Mouse (Mus musculus) frontal cortex, postnatal 25 days (tissue): Measurements from ENCODE around the gene Syngap1.
"Not testable (repeated sequence)": the region's sequence is repeated elsewhere in the genome, so short reads cannot be mapped to it uniquely, and the experiment has no call there.

Experiments used
- DNase-seq, 2 experiments: peaks; one replicate each; pipeline ENCODE4 v3.0.0; 2022; ENCODE audit warnings: low spot score in 2 of 2

The Syngap1 gene

DNA sequence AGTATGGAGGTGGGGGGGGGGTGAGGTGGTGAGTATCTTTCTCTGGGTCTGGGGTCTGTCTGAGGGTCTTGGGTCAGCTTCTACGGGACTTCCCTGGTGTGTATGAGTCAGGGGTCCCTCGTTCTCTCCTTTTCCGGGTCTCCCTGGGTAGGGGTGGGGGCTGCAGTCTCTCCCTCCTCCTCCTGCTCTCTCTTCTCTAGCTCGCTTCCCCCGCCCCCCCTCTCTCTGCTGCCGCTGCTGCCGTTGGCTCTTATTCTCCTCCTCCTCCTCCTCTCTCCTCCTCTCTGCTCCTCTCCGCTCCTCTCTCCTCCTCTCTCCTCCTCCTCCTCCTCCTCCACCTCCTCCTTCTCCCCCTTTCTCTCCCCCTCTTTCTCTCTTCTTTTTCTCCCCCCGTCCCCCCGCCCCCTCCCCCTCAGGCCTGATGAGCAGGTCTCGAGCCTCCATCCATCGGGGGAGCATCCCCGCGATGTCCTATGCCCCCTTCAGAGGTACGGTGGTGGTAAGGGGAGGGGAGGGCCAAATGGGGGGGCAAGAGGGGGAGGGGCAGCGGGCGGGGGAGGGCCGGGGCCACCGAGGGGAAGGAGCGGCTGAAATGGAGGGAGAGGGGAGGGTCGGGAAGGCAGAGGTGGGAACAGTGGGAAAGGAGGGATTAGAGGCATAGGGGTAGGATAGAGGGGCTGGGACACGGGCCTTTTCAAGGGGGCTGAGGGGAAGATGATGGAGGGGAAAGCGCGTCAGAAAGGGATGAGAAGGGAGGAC, at the start of gene Syngap1:
TSS of gene Syngap1 (plus strand) at position 223 of the 759 bp plus-strand sequence.
- no peak for DNase-seq

DNA sequence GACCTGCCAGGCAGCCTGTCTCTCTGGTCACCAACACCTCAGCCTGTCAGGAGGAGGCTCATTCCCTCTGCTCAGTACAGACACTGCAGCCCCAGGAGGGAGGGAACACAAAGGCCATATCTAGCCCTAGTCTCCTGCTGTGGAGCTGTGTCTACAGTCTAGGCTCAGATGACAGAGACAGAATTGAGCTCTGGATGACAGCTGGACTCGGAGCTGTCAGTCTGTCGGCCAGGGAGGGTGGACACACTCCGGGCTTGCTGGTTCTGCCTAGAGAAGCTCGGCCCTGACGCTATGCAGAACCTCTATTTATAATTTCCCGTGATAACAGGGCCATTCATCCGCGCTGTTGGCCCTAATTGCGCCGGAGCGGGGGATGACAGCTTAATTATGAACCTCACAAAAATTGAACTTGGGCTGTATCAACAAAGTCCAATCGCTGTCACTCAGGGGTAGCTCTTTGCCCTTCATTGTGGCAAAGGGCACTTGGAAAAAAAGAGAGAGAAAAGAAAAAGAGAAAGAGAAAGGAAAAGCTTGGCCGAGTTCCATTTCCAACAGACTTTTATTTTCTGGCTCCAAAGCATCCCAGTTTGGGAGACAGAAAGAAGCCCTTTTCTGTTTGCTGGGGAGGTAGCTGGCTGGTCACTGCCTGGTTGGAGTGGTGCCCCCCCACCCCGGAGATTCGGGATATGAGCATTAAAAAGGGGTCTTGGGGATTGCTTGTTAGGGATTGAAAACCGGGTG, 48.2 kb upstream of the Syngap1 start:
- DNase-seq = no peak

DNA sequence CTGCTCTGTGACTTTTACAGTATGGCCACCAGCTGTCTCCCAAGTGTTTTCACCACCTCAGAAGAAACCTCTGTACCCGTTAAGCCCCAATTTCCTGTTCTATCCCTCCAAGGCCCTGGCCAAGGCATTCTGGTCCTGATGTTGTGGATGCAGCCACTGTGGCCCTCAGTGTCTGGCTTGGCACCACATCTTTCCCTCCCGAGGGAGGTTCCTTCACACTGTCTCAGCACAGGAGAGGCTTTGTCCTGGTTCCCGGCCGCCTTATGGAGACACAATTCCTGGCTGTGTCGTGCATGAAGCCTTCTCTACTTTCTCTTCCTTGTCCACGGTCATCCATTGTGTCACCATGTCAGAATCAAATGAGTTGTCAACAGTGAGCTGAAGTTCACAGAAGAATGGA, 47.6 kb upstream of the Syngap1 start:
- no peak for DNase-seq

DNA sequence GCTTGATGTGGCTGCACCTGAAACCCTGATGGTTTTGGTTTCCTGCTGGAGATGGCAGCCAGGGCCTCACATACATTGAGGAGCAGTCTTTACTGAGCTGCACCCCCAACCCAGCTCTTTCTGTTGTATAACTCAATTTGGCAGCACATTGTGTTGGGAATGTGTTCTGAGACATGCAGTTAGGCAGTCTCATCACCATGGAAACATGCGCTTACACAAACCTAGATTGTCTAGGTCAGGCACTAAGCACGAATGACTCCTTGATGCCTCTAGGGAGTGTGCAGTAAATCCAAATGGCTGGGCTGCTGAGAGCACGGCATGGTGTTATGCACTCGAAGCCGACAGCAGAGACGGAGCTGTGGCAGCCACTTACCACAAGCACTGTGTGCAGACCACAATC, 46.7 kb upstream of the Syngap1 start:
- no peak for DNase-seq

DNA sequence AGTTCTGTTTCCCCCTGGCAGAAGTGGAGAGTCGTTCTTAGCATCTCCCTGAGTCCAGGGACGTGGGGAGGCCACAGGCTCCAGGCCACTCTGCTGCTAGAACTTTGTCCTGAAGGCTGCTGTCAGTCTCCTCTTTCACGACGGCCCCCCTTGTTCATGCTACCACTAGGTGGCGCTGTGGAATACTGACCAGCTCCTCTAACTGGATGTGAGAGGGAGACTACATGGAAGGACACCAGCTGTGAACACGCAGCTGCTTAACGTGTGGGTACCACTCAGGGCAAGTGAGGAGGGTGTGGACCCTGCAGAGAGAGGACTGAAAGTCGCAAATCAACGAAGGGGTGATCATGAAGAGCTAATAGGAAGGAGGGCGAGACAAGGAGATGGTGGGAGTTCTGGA, 45.5 kb upstream of the Syngap1 start:
- DNase-seq = no peak

DNA sequence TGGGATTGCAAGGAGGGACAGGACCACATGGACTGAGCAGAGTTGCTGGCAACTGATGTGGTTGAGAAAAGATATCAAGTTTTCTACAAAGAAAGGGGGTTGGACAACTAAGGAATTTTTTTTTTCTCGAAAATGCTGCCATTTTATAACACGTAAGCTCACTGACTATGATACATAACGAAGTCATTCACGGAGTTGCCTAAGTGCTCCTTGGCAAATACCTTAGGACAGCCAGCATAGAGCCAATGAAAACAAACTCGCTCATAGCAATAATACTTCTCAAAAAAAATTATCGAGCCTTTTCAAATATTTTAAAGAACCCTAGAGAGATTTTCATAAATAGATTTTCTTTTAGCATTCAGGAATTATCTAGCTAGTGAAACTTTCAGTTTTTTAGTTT, 40.1 kb upstream of the Syngap1 start:
- DNase-seq = no peak

DNA sequence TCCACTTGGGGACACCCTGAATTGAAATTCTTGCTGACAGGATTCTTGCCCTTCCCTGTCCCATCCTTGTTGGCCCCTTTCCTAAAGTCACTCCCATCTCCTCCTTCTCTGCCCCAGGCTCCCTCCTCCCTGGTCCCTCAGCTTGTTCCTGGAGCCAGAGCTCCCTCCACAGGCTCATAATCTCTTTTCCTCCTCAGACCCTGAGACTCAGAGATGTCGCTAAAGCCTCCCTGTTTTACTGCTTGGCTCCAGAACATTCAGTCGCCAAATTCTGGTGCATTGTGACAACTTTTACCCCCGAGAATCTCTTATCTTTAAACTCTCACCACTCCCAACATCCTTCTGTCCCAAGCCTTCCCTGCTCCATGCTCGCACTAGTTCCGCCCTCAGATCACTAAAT, 36.7 kb upstream of the Syngap1 start:
- DNase-seq = no peak

DNA sequence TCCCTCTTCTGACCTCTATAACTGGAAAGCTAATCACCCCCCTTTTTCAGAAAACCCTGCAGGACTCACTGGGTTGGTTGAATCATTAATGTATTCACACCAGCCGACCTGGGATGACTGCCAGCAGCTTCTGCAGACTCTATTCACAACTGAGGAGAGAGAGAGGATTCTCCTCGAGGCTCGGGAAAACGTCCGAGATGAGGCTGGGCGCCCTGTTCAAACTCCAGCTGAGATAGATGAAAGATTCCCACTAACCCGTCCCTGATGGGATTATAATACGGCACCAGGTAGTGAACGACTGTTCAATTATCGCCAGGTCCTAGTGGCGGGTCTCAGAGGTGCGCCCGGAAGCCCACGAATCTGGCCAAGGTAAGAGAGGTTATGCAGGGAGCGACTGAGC, 33.5 kb upstream of the Syngap1 start:
- not testable (repeated sequence) for DNase-seq

DNA sequence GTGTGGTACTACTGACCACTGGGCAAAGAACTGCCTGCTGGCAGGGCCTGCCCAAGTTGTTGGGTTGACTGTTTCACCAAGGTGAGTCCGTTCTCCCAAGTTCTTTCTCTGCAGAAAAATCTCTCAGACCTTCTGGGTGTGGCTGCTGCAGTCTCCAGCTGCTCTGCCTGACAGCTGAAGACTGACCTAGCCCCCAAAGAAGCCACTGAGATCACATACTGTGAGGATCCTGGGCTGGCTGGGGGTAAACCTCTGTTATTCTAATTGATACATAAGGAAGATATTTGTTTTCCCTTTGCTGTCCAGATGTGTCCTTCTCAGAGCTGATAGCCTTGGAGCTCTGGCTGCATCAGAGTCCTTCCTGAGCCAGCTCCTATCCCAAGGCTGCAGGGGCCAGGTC, 25.8 kb upstream of the Syngap1 start:
- DNase-seq = no peak

DNA sequence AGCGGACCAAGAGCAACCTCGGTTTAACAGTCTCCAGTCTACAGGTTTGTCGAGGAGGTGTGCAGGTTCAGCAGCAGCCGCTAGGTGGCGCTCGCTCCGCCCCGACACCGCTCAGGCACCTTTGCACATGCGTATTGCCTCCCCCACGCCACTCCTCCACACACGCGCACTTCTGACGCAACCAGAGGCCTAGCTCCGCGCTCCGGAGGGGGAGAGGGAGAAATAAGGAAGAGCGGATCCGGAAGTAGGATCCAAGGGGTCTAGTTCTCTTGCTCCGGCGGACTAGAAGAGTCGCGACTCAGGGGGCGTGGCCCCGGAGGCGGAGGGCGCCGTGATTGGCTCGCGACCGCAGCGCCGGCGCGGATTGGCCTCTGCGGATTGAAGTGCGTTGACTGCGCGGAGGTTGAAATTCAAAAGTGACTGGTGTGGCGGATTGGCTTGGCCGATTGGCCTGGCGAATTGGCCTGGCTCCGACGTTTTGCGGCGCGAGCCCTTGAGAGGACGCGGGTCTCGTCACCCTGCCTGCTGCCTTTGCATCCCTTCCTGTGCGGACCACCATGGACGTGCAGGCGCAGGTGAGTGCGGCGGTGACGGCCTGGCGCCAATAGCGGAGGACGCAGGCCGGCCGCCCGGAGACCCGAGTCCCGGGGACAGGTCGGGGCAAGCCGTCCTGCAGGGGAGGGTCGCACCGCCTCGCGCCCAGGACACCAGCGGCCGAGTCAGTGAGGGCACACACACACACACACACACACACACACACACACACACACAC, 24.2 kb upstream of the Syngap1 start, which contains the start of gene Kifc5b:
TSS of gene Kifc5b (plus strand) at position 381 of the 772 bp plus-strand sequence.
- DNase-seq = peak; percentile 100

DNA sequence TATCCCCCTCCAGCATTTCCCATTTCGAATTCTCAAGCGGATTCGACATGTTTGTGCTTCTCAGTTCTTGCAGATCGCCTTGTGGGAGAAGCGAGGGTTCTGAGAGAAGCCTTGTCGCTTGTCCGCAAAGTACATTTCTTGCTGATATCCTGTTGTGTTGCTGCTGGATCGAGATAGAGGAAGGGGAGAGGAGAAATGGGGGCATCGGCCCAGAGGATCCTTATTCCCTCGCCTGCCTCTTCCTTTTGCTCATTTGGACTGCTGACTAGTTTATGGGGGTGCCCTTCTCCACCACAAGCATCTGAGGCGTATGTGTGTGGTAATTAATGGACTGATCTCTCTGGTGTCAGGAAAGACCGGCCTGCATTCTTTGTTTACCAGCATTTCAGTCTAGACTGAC, 23.5 kb upstream of the Syngap1 start:
- not testable (repeated sequence) for DNase-seq

DNA sequence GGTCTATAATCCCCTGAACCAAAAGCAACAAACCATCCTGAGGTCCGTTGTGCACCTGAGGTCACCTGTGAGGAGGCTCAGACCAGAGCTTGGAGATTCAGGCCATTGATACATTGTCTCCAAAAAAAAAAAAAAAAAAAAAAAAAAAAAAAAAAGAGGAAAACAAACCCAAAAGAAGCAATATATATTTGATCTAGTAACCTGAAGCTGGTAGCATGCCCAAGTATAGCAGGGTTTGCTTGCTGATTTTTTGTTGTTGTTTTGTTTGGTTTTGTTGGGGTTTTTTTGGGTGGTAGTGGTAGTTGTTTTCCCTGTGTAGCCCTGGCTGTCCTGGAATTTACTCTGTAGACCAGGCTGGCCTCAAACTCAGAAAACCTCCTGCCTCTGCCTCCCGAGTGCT, 22.7 kb upstream of the Syngap1 start:
- no peak for DNase-seq

DNA sequence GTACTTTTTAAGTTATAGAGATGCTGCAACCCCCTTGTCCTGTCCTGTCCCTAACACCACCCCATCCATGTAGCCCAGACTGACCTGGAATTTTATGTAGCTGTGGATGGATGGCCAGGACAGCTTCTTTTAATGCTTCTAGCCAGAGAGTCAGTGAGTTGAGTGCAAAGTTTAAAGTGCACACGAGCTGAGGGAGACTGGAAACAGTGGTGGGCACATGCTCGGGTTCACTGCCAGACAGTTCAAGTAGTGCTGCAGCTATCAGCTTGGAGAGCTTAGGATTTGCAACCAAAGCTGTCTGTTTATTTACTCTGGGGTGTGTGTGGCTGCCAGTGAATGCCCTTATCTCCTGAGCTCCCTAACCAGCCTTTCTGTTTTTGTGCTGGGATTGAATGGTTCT, 21.5 kb upstream of the Syngap1 start:
- not testable (repeated sequence) for DNase-seq

DNA sequence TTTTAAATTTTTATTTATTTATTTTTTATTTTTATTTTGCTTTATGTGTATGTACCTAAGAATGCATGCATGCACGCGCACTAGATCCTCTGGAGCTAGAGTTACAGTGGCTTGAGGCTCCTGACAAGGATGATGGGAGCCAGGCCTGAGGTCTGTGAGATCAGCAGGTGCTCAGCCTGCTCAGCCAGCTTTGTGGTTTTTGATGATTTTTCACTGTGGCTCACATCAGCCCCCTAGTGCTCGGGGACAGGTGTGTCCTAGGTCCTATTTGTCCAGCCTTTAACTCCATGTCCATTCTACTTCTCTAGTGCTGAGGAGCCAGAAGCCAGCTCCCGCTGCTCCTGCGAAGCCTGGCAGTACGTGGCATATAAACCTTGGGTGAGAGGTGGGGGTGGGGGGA, 18.7 kb upstream of the Syngap1 start:
- DNase-seq = not testable (repeated sequence)

DNA sequence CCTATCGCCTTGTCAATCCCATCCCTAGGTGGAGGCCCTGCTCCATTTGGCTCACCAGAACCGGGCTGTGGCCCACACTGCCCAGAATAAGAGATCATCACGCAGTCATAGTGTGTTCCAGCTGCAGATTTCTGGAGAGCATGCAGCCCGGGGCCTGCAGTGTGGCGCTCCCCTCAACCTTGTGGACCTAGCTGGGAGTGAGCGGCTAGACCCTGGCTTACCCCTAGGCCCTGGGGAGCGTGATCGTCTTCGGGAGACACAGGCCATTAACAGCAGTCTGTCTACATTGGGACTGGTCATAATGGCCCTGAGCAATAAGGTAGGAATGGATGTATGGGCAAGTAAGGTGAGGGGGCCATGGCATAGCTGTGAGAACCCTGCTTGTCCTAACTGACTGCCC, 15.6 kb upstream of the Syngap1 start:
- not testable (repeated sequence) for DNase-seq

DNA sequence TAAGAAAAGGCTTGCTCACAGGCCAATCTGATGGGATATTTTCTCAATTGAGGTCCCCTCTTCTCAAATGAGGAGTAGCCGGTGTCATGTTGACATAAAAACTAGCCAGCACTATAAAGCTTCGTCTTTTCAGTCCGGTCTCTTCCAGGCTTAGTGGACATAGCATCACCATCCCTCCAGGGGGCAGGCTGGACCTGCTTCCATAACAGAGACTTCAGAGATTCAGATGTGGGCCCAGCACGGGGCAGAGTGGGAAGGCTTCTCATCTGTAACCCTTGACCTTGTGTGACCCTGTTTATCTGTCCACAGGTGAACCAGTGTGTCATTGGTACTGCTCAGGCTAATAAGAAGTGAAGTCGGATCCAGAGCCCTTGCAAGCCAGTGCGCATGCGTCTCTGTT, 9.3 kb upstream of the Syngap1 start:
- not testable (repeated sequence) for DNase-seq

DNA sequence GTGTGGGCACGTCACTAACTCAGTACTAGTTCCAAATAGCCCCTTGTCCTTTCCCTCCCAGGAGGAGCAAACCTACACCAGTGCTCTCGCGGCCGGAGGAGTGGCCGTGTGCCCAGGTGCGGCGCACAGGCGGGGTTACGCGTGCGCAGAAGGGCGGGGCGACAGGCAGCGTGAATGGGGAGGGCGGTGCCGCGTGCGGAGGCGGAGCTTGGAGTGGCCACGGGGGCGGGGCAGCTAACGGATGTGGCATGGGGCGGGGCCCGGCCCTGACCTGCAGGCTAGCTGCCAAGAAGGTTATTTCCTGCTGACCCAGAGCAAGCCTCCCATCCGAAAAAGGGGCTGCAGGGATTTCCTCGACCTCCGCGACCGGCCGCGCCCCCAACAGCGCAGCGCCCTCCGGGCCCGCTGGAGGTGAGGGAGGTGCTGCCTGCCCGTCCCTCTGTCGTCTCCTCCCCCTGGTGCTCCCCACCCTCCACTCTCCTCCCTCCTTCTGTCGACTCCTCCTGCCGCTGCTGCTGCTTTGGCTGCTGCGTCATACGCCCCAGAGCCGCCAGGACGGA, 8.1 kb upstream of the Syngap1 start, which contains the start of gene Phf1:
TSS of gene Phf1 (plus strand) at position 214 of the 560 bp plus-strand sequence.
- DNase-seq = peak; percentile 89 to 95

DNA sequence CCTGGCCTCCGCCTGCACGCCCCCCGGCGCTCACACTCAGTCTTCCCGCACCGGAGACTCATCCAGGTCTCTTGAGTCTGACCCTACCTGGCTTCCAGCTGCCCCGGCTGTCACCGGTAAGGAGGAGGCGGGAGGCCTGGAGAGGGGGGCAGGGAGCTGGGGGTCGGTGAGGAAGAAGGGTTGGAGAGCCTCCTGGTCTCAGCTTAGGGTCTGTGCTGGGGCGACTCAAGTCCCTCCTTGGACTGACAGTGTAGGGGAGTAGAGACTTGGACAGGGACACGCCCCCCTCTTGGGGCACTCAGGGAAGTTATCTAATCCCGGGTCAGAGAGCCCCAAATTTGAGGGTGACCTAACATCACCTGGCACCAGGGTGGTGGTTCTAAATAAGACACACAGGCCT, 7.6 kb upstream of the Syngap1 start:
- DNase-seq = no peak

DNA sequence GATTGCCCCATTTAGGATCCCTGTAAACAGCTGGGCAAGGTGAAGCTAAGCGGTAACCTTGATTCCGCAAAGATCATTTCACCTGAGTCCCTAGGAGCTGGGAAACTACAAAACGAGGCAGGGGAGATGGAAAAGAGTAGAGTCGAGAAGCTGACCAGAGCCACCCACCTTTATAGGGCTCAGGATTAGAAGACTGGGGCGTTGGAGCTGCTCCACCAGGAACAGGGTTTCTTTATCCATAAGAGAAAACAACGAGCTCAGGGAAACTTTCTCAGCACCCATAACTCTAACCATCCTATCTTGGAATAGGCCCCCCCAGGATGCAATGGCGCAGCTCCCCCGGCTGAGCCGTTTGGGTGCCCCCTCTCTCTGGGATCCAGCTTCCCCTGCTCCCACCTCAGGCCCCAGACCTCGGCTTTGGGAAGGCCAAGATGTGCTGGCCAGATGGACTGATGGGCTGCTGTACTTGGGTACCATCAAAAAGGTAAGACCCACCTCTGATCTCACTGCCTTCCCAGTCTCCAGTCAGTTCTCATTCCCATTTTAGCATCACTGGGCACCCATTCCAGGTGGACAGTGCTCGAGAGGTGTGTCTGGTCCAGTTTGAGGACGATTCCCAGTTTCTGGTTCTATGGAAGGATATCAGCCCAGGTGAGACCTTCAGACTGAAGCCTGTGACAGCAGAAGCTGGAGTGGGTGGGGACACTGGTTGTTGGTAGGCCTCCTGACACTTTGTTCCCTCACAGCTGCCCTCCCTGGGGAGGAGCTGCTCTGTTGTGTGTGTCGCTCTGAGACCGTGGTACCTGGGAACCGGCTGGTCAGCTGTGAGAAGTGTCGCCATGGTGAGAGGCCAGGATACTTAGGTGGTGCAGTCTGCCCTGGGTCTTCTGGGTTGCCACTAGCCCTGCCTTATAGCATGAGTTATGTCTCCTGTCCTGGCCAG, 6.9 kb upstream of the Syngap1 start:
- no peak for DNase-seq

DNA sequence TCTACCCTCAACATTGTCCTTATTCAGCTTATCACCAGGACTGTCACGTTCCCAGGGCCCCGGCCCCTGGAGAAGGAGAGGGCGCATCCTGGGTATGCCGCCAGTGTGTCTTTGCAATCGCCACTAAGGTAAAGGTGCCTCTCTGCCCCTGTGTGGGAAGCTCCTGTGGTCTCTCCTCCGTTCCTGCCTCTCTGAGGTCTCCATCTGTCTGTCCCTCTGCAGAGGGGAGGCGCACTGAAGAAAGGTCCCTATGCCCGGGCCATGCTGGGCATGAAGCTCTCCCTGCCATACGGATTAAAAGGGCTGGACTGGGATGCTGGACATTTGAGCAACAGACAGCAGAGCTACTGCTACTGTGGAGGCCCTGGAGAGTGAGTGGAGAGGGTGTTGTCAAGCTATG, 6.0 kb upstream of the Syngap1 start:
- no peak for DNase-seq

DNA sequence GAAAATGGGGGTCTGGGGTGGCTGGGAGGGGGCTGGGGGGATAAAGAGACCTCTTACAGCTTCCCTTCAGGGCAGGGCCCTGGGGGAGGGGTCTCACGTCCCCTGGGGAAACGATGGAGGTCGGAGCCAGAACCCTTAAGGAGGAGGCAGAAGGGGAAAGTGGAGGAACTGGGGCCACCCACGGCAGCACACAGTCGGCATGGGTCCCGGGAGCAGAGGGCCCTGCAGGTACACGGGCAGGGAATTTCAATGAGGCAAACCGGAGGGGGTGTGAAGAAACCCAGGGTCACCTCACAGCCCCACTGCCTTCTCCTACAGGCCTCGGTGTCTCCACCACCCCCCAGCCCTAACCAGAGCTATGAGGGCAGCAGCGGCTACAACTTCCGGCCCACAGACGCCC, 4.6 kb upstream of the Syngap1 start:
- no peak for DNase-seq
